Mouse (Mus musculus) embryonic fibroblast, embryonic 13.5 days (primary cell): Measurements from ENCODE around the gene Fmod.

Experiments used
- CTCF ChIP-seq: IDR thresholded peaks from 2 replicates; pipeline ENCODE4 v1.5.1; 2011; ENCODE audit warnings: mild to moderate bottlenecking, control low read depth, low read length, moderate library complexity, borderline replicate concordance; ENCODE audit not compliant: insufficient read depth
- POLR2A ChIP-seq: IDR thresholded peaks from 2 replicates; pipeline ENCODE4 v1.6.1; 2011; ENCODE audit warnings: low read depth, mild to moderate bottlenecking, control low read depth, low read length, moderate library complexity

- no peak for TF ChIP-seq CTCF
- no peak for TF ChIP-seq POLR2A
Measured at GRCm38 (mm10) chr1:134096264-134096934, 59.3 kb downstream of the Fmod start.
